Mouse (Mus musculus) cerebellum, adult 2 months (tissue): ENCODE measurements around the gene Pgm2.

Experiments used
- CTCF ChIP-seq: fragments of 200-500 bp; IDR thresholded peaks from 2 replicates; pipeline ENCODE4 v1.5.1; 2011; ENCODE audit warnings: low read depth, mild to moderate bottlenecking, control low read depth, low read length, moderate library complexity, borderline replicate concordance; ENCODE audit not compliant: insufficient read depth
- POLR2A ChIP-seq: fragments of 200-500 bp; IDR thresholded peaks from 2 replicates; pipeline ENCODE4 v1.6.1; 2011; ENCODE audit warnings: low read length, control low read depth, borderline replicate concordance; ENCODE audit not compliant: insufficient read depth

- TF ChIP-seq POLR2A (no peak), CTCF (peak; percentile 28; the same call in 1 of the 2 replicates)
These were observed 43.6 kb downstream of the Pgm2 start for GRCm38 (mm10) chr5:64136325-64136724.
